Mouse (Mus musculus) adrenal gland, postnatal 14 days (tissue): ENCODE results near the gene 1700015G11Rik. TPM values are rescaled to one million over a fixed set of nuclear protein-coding genes. Genes with fewer than 3 reads are reported as not detected.

Experiments used
- DNase-seq: peaks from one replicate; pipeline ENCODE4 v3.0.0; 2021; ENCODE audit warnings: mixed read lengths
- total RNA-seq: library from RNA; stranded (reverse); gene quantifications from 2 replicates; pipeline ENCODE4 v1.2.3, GENCODE M21; 2021

1700015G11Rik gene
- total RNA-seq, 1 experiment from 2014 or later, result not detected

GRCm38 (mm10) chr7:51967581-51967980 is 47.9 kb downstream of the 1700015G11Rik start:
- DNase-seq, result no peak

- DNase-seq, result peak; percentile 12
Observed at GRCm38 (mm10) chr7:51964681-51965080, 50.8 kb downstream of the 1700015G11Rik start.

- DNase-seq, result no peak
Observed at GRCm38 (mm10) chr7:51962219-51962952, 53.1 kb downstream of the 1700015G11Rik start.

Other genes starting within 250 kb of the 1700015G11Rik start
- 31.3 and 36.4 TPM in 2 replicates for gene Gas2, start 153.7 kb downstream of the 1700015G11Rik start, total RNA-seq
- gene Fancf, start 153.5 kb downstream of the 1700015G11Rik start, total RNA-seq, result 8.6 and 9.2 TPM in 2 replicates
- 18.0 TPM in 2 replicates for gene Svip, start 9.7 kb downstream of the 1700015G11Rik start, total RNA-seq